Mouse (Mus musculus): ENCODE results near the gene Zfp637.

GRCm38 (mm10) chr6:117862465-117862864 lies 21.5 kb downstream of the Zfp637 start:
- no peak for TF ChIP-seq CTCF (IDR thresholded peaks at IDR 0.05; ENCODE audit: borderline replicate concordance, control insufficient read depth, extremely low read depth, insufficient read depth, low read length, poor library complexity)
- TF ChIP-seq POLR2A (IDR thresholded peaks at IDR 0.05; ENCODE audit: control insufficient read depth, extremely low read depth, insufficient read depth, low read length, poor library complexity), result no peak

Measured in thymus, adult 2 months (tissue).